13 mouse cellular contexts compared by ENCODE assay signal in the genomic region with DNA sequence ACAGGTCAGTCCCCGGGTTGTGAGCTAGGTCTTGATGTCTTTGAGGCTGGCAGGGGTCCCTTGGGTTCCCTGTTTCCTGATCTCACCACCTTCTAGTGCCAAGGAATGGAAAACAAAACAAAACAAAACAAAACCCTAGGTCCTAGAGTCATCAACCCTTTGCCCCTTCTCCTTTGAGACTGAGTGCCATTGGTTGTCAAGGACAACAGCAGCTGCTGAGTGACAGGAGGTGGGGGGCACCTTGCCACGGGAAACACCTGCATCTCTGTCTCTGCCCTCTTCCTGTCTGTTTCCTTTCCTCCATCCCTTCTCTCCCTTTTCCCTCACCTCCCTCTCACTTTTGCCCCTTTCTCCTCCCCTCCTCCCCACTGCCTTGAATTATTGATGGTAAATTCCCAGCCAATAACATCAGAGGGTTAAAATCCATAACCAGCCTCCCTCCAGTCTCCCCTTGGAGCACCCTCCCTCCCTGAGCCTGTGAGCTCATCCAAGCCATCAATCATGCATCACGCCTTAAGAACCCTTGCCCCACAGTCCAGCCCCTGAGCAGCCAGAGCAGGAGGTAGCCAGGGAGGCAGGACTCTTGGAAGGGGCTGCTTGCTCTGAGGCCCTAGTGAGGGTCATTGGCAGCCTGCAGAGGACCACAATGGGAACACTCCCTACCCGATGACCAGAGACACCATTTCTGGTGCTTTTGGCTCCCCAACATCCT.
A peak's percentile ranks its signal among the peaks of the same experiment; 100 is the strongest.
DNase-seq lines count a peak whose midpoint lies in the region; ATAC-seq lines count a peak whose summit lies in the region.
"Had no signal": no experiment of that assay in that cellular context is flagged by ENCODE, and none has a peak within 500 bp of the region (broad histone marks: within the 10 kb centered on the region; RNA-seq: fewer than 3 reads in every experiment).

No protein-coding gene starts in this region.

- peak overlapping the region; percentile 48 for H3K27ac ChIP-seq in hindbrain, embryonic 14.5 days
- peak overlapping the region; percentile 77 for H3K27ac ChIP-seq in neural tube, embryonic 13.5 days (replicated peaks)
- H3K27ac ChIP-seq: embryonic facial prominence, embryonic 13.5 days had no signal

- H3K27me3 ChIP-seq in hindbrain, embryonic 14.5 days (ENCODE audit: control insufficient read depth, insufficient read depth, low read length) = no peaks in the 10 kb centered on the region
- H3K27me3 ChIP-seq in neural tube, embryonic 13.5 days = no peaks in the 10 kb centered on the region
- H3K27me3 ChIP-seq: embryonic facial prominence, embryonic 13.5 days had no signal

- H3K4me2 ChIP-seq in hindbrain, embryonic 14.5 days (replicated peaks) = no peak overlapping the region
- H3K4me2 ChIP-seq in neural tube, embryonic 13.5 days = no peak overlapping the region
- H3K4me2 ChIP-seq: embryonic facial prominence, embryonic 13.5 days had no signal

- no peak for ATAC-seq in hindbrain, embryonic 14.5 days (ENCODE audit: low FRiP score)
- ATAC-seq in neural tube, embryonic 13.5 days (ENCODE audit: low read depth) = 0 out of 2 replicates have a peak, but pooled peaks have one; percentile 25

- no peaks in the 10 kb centered on the region for H3K36me3 ChIP-seq in hindbrain, embryonic 14.5 days (replicated peaks; ENCODE audit: control insufficient read depth, insufficient read depth)
- H3K36me3 ChIP-seq in neural tube, embryonic 13.5 days = no peaks in the 10 kb centered on the region
- H3K36me3 ChIP-seq: embryonic facial prominence, embryonic 13.5 days; G1E had no signal

- H3K4me1 ChIP-seq in hindbrain, embryonic 14.5 days (replicated peaks; ENCODE audit: control insufficient read depth, insufficient read depth, low read length) = peaks cover 20% of the 10 kb centered on the region
- H3K4me1 ChIP-seq in neural tube, embryonic 13.5 days (replicated peaks) = peaks cover 44% of the 10 kb centered on the region
- H3K4me1 ChIP-seq: embryonic facial prominence, embryonic 13.5 days had no signal

- H3K4me3 ChIP-seq in hindbrain, embryonic 14.5 days (replicated peaks; ENCODE audit: low read length) = no peak overlapping the region
- no peak overlapping the region for H3K4me3 ChIP-seq in neural tube, embryonic 13.5 days
- H3K4me3 ChIP-seq: embryonic facial prominence, embryonic 13.5 days had no signal

- DNase-seq in cerebellum, adult 9-11 months = peak; percentile 46
- DNase-seq in cerebellum, adult 9-10 months = no peak
- peak; percentile 52 for DNase-seq in A20 (ENCODE audit: low read depth, low spot score)
- DNase-seq in hindbrain, embryonic 14.5 days (ENCODE audit: low spot score) = no peak
- DNase-seq in gastrocnemius, postnatal 25 days = no peak
- no peak for DNase-seq in adrenal gland, adult (ENCODE audit: inconsistent age in 2 of 2, low spot score in 1 of 2)
- no peak for DNase-seq in right cerebral cortex, postnatal 36 days (ENCODE audit: low spot score in 2 of 2)
- DNase-seq: adrenal gland, adult 2 months; heart, postnatal 36 days; kidney, postnatal 36 days had no signal

- H3K9ac ChIP-seq in hindbrain, embryonic 14.5 days = no peak overlapping the region
- H3K9ac ChIP-seq in neural tube, embryonic 13.5 days = no peak overlapping the region
- H3K9ac ChIP-seq: embryonic facial prominence, embryonic 13.5 days had no signal

- H3K9me3 ChIP-seq in hindbrain, embryonic 14.5 days (ENCODE audit: control insufficient read depth, low read length) = no peaks in the 10 kb centered on the region
- no peaks in the 10 kb centered on the region for H3K9me3 ChIP-seq in neural tube, embryonic 13.5 days
- H3K9me3 ChIP-seq: embryonic facial prominence, embryonic 13.5 days had no signal

- WGBS in hindbrain, embryonic 14.5 days = 15% methylated on average over 4 of the region's 4 CpGs
- 40% methylated on average over 4 of the region's 4 CpGs for WGBS in neural tube, embryonic 13.5 days

Comparison
In these comparisons a context has a peak if more than half of its experiments do, and no peak if none do; other contexts are left out.
1. DNase-seq: peak in cerebellum, adult 9-11 months (single experiment) and A20 (single experiment); none in cerebellum, adult 9-10 months (single experiment), hindbrain, embryonic 14.5 days (single experiment), gastrocnemius, postnatal 25 days (single experiment), adrenal gland, adult (0 of 2) and right cerebral cortex, postnatal 36 days (0 of 2).